Mouse (Mus musculus) stomach, embryonic 14.5 days (tissue): ENCODE data around the gene Gpr146. TPM values are rescaled to one million over a fixed set of nuclear protein-coding genes. Genes with fewer than 3 reads are reported as not detected.
"Not testable (repeated sequence)": the region's sequence is repeated elsewhere in the genome, so short reads cannot be mapped to it uniquely, and the experiment has no call there.

Experiments
- ATAC-seq: fragments of 200-750 bp; cut with Nextera tagmentation; 2 replicates; pipeline ENCODE4 v1.8.0; 2017; ENCODE audit warnings: low read depth, moderate TSS enrichment; ENCODE audit not compliant: insufficient number of reproducible peaks, insufficient read depth, low FRiP score
- H3K27ac ChIP-seq: fragments of 300-500 bp; sonication (generic); 2 replicates; pipeline ENCODE4 v1.5.1; 2014; ENCODE audit warnings: mild to moderate bottlenecking, low read length, moderate library complexity, mixed read lengths
- H3K27me3 ChIP-seq: fragments of 300-500 bp; sonication (generic); 2 replicates; pipeline ENCODE4 v1.6.1; 2014; ENCODE audit warnings: low read length, control low read depth, mixed read lengths; ENCODE audit not compliant: control insufficient read depth, insufficient read depth
- H3K36me3 ChIP-seq: fragments of 300-500 bp; sonication (generic); 2 replicates; pipeline ENCODE4 v1.6.1; 2014; ENCODE audit warnings: mild to moderate bottlenecking, control low read depth, low read length, moderate library complexity, mixed read lengths; ENCODE audit not compliant: control insufficient read depth, insufficient read depth
- H3K4me1 ChIP-seq: fragments of 300-500 bp; sonication (generic); 2 replicates; pipeline ENCODE4 v1.6.1; 2014; ENCODE audit warnings: low read length, control low read depth, mixed read lengths; ENCODE audit not compliant: control insufficient read depth, insufficient read depth
- H3K4me2 ChIP-seq: fragments of 300-500 bp; sonication (generic); replicated peaks from 2 replicates; pipeline ENCODE4 v1.6.1; 2014; ENCODE audit warnings: low read depth, low read length, control low read depth
- H3K4me3 ChIP-seq: fragments of 300-500 bp; sonication (generic); 2 replicates; pipeline ENCODE4 v1.5.1; 2014; ENCODE audit warnings: low read depth, low read length, control low read depth
- H3K9ac ChIP-seq: fragments of 300-500 bp; sonication (generic); replicated peaks from 2 replicates; pipeline ENCODE4 v1.6.1; 2014; ENCODE audit warnings: low read depth, mild to moderate bottlenecking, control low read depth, low read length, moderate library complexity, mixed read lengths
- H3K9me3 ChIP-seq: fragments of 300-500 bp; sonication (generic); 2 replicates; pipeline ENCODE4 v1.6.1; 2016; ENCODE audit warnings: low read depth, low read length, control low read depth; ENCODE audit not compliant: control insufficient read depth
- WGBS: fragments of 180-500 bp; shearing (Covaris S2); extraction: QIAGEN DNeasy Blood & Tissue Kit; methylation state at CpG from one replicate; pipeline ENCODE4 v1.1.7; 2014; 5-methylcytosine and 5-hydroxymethylcytosine counted together
- polyA plus RNA-seq: library from polyadenylated mRNA; unstranded; fragments of >200 nt; fragmentation: Nextera tagmentation; extraction: Ambion mirVana; gene quantifications from 2 replicates; pipeline ENCODE4 v1.2.1, GENCODE M21; 2014

Gene Gpr146
- polyA plus RNA-seq, 1 experiment from 2014 or later, result 1.3 TPM

DNA sequence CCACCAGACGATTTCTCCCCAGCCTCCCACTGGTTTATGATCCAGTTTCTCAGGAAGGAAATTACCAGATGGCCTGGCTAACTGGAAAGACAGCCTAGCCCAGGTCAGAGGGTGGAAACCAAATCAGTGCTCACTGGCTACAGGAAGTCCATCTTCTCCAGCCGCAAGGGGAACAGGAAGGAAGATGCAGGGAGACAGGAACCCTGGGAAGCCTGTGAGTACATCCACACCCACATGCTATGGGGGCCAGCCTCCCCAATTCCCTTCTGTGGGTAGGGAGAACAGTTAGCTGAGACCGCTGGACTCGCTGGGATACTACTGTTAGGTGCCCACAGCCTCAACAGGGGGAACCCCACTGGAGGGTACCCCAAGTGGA lies 10.7 kb downstream of the Gpr146 start:
- Histone ChIP-seq H3K9ac (no peak overlapping the region; the same call in 1 of the 2 replicates), H3K27ac (peak overlapping the region; percentile 55; the same call in 1 of the 2 replicates), H3K4me2 (no peak overlapping the region), H3K27me3 (no peaks in the 10 kb centered on the region), H3K4me1 (peaks cover 24% of the 10 kb centered on the region), H3K4me3 (no peak overlapping the region), H3K36me3 (no peaks in the 10 kb centered on the region), H3K9me3 (no peaks in the 10 kb centered on the region)
- 67% methylated on average over 4 of the region's 4 CpGs for WGBS
- no peak for ATAC-seq

DNA sequence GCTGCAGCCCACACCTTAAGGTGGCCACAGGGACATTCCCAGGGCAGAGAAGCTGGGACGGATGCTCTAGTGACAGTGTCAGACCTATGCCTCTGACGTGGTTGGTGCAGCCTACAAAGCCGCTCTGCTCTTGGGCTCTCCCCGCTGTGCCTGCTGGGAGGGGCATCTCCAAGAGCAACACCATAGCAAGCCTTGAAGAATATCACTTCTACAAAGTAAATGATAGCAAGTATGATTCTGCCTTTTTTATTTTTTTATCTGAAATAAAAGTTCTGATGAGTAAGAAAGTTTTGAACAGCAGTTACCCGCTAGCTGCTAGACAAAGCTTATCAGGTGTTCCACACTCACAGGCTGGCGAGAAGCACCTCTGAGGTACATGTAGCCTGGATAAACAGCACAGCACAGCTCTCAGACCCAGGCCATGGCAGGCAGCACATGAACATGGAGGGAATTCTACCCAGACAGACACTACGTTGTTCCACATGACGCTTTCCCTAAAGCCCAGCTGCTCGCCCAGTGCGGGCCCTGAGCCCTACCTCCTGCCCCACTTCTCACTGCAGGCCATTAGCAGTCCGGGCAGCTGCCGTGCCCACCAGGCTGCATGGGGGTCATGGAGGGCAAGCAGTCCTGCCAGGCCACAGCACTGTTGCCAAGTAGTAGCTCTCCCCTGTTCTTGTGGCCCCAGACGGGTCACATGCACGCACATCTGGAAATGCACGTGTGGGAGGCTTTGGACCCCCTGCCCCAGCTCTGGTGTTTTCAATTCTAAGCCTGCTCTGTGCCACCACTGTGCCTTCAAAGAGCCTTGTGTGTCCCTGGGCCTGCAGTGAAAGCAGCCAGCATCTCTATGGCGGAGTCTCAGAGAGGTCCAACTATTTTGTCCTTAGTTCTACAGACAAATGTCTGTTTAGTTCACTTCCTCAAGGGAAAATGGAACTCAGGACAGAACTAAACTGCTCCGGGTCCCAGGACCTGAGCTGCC lies 11.5 kb downstream of the Gpr146 start:
- H3K27me3 ChIP-seq, result no peaks in the 10 kb centered on the region
- H3K4me2 ChIP-seq, result no peak overlapping the region
- no peaks in the 10 kb centered on the region for H3K9me3 ChIP-seq
- peak overlapping the region; percentile 55; the same call in 1 of the 2 replicates for H3K27ac ChIP-seq
- H3K4me3 ChIP-seq, result no peak overlapping the region
- ATAC-seq, result no peak
- WGBS, result 62% methylated on average over 17 of the region's 17 CpGs
- H3K9ac ChIP-seq, result no peak overlapping the region; the same call in 1 of the 2 replicates
- H3K36me3 ChIP-seq, result no peaks in the 10 kb centered on the region
- peaks cover 24% of the 10 kb centered on the region for H3K4me1 ChIP-seq

- Histone ChIP-seq H3K4me3 (no peak overlapping the region), H3K4me1 (peaks cover 21% of the 10 kb centered on the region), H3K36me3 (no peaks in the 10 kb centered on the region), H3K4me2 (no peak overlapping the region), H3K27ac (peak overlapping the region; percentile 23), H3K9ac (no peak overlapping the region), H3K27me3 (no peaks in the 10 kb centered on the region), H3K9me3 (no peaks in the 10 kb centered on the region)
- 3% methylated on average over 6 of the region's 6 CpGs for WGBS
- ATAC-seq, result peak; percentile 83
Measured at GRCm38 (mm10) chr5:139389676-139390061, 12.2 kb downstream of the Gpr146 start.

- 72% methylated on average over 5 of the region's 5 CpGs for WGBS
- H3K4me1 ChIP-seq, result peaks cover 19% of the 10 kb centered on the region
- not testable (repeated sequence) for ATAC-seq, H3K9ac ChIP-seq, H3K36me3 ChIP-seq, H3K4me2 ChIP-seq, H3K27me3 ChIP-seq, H3K4me3 ChIP-seq, H3K9me3 ChIP-seq, H3K27ac ChIP-seq
Measured at GRCm38 (mm10) chr5:139390324-139391119, 13.0 kb downstream of the Gpr146 start.

- Histone ChIP-seq H3K9me3 (no peaks in the 10 kb centered on the region), H3K4me2 (no peak overlapping the region), H3K36me3 (no peaks in the 10 kb centered on the region), H3K9ac (no peak overlapping the region), H3K27me3 (no peaks in the 10 kb centered on the region), H3K4me1 (peaks cover 19% of the 10 kb centered on the region), H3K4me3 (no peak overlapping the region), H3K27ac (no peak overlapping the region)
- ATAC-seq, result no peak
- 82% methylated on average over 11 of the region's 11 CpGs for WGBS
Measured at GRCm38 (mm10) chr5:139391309-139391990, 14.0 kb downstream of the Gpr146 start.

- H3K27ac ChIP-seq, result no peak overlapping the region
- no peaks in the 10 kb centered on the region for H3K9me3 ChIP-seq
- ATAC-seq, result no peak
- H3K4me2 ChIP-seq, result no peak overlapping the region
- peaks cover 19% of the 10 kb centered on the region for H3K4me1 ChIP-seq
- H3K36me3 ChIP-seq, result no peaks in the 10 kb centered on the region
- no peak overlapping the region for H3K4me3 ChIP-seq
- H3K27me3 ChIP-seq, result no peaks in the 10 kb centered on the region
- 92% methylated on average over 37 of the region's 37 CpGs for WGBS
- H3K9ac ChIP-seq, result no peak overlapping the region
Measured at GRCm38 (mm10) chr5:139392219-139393196, 15.0 kb downstream of the Gpr146 start.

- Histone ChIP-seq H3K4me1 (peaks cover 18% of the 10 kb centered on the region), H3K27me3 (no peaks in the 10 kb centered on the region), H3K4me2 (no peak overlapping the region), H3K27ac (no peak overlapping the region), H3K4me3 (no peak overlapping the region), H3K9me3 (no peaks in the 10 kb centered on the region), H3K9ac (no peak overlapping the region), H3K36me3 (no peaks in the 10 kb centered on the region)
- no peak for ATAC-seq
- 90% methylated on average over 16 of the region's 16 CpGs for WGBS
Measured at GRCm38 (mm10) chr5:139393197-139393588, 15.7 kb downstream of the Gpr146 start.
